Mouse (Mus musculus): ENCODE data around the gene Narfl. TPM values are rescaled to one million over a fixed set of nuclear protein-coding genes. Genes with fewer than 3 reads are reported as not detected.

Narfl gene
- total and polyA plus RNA-seq, 2 experiments: 14.9 to 22.5 TPM

DNA sequence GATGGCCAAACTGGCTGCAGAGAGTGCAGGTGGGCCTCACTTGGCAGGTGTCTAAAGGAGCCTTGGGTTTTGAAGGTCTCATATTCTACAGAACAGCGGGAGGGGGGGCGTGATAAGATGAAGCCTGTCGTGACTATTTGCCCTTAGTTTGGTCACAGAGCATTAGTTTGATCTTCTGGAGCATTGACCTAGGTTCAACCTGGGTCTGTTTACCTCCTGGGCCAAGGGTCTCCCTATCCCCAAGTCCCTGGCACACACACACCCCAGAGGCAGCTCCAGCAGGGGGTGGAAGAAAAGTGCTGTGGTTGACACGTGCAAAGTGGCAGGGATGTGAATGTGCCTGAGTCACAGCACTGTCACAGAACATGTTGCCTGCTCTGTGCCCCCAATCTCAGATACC, 37.3 kb downstream of the Narfl start:
- 49% methylated on average over 4 of the region's 4 CpGs for WGBS

DNA sequence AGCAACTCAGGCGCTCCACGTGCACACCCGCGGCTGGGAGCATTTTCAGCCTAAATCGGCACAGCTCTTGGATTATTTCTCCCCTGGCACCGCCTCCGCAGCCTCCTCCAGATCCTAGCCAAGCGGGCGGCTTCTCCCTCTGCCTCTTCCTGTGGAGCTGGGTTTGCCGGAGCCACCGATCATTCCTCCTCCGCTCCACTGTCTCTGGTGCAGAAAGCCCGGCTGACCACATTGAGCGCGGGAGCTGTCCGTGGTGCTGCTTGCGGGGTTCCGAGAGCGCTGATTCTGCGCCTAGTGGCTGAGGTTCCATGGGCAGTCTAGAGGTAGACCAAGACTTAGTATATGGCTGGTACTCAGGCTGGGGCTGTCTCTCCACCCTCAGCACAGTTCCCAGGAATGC, 39.9 kb downstream of the Narfl start:
- Histone ChIP-seq H3K79me2 (ENCODE audit: control insufficient read depth, insufficient read depth, low read length) (no peaks in the 10 kb centered on the region), H3K4me3 (ENCODE audit: insufficient read depth, low read depth, low read length) (no peak overlapping the region), H3K36me3 (ENCODE audit: control insufficient read depth, insufficient read depth, low read length) (no peaks in the 10 kb centered on the region), H3K9ac (ENCODE audit: low read depth, low read length) (no peak overlapping the region), H3K27ac (replicated peaks; ENCODE audit: insufficient read depth, low read depth, low read length) (no peak overlapping the region), H3K4me1 (ENCODE audit: control insufficient read depth, insufficient read depth, low read length) (peaks cover 3% of the 10 kb centered on the region; the same call in 1 of the 2 replicates), H3K27me3 (ENCODE audit: control insufficient read depth, insufficient read depth, low read length) (peaks cover 14% of the 10 kb centered on the region)
- DNase-seq (ENCODE audit: extremely low read depth, low read depth, low spot score): no peak
- TF ChIP-seq POLR2A (IDR thresholded peaks at IDR 0.05; ENCODE audit: extremely low read depth, insufficient read depth, low read length): no peak
- peak; percentile 77 for TF ChIP-seq CTCF (IDR thresholded peaks at IDR 0.05; ENCODE audit: low read depth, low read length)
- WGBS: 4% methylated on average over 20 of the region's 20 CpGs

More for the DNA sequence above, 37.3 kb downstream of the Narfl start:
- H3K36me3 ChIP-seq (ENCODE audit: control insufficient read depth, insufficient read depth, low read length): no peaks in the 10 kb centered on the region
- DNase-seq (ENCODE audit: extremely low read depth, low read depth, low spot score): no peak
- peaks cover 13% of the 10 kb centered on the region for H3K27me3 ChIP-seq (ENCODE audit: control insufficient read depth, insufficient read depth, low read length)
- H3K4me3 ChIP-seq (ENCODE audit: insufficient read depth, low read depth, low read length): no peak overlapping the region
- peaks cover 3% of the 10 kb centered on the region; the same call in 1 of the 2 replicates for H3K4me1 ChIP-seq (ENCODE audit: control insufficient read depth, insufficient read depth, low read length)
- H3K27ac ChIP-seq (replicated peaks; ENCODE audit: insufficient read depth, low read depth, low read length): no peak overlapping the region
- no peak for TF ChIP-seq POLR2A (IDR thresholded peaks at IDR 0.05; ENCODE audit: extremely low read depth, insufficient read depth, low read length)
- TF ChIP-seq CTCF (IDR thresholded peaks at IDR 0.05; ENCODE audit: low read depth, low read length): no peak
- no peaks in the 10 kb centered on the region for H3K79me2 ChIP-seq (ENCODE audit: control insufficient read depth, insufficient read depth, low read length)
- no peak overlapping the region for H3K9ac ChIP-seq (ENCODE audit: low read depth, low read length)

DNA sequence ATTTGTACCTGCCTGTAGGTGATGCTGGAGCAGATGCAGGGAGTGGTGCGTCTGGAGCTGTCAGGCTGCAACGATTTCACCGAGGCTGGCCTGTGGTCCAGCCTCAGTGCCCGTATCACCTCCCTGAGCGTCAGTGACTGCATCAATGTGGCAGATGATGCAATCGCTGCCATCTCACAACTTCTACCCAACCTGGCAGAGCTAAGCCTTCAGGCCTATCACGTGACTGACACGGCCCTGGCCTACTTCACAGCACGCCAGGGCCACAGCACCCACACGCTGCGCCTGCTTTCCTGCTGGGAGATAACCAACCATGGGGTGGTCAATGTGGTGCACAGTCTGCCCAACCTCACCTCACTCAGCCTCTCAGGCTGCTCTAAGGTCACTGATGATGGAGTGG, 44.1 kb downstream of the Narfl start:
- Histone ChIP-seq H3K36me3 (ENCODE audit: control insufficient read depth, insufficient read depth, low read length) (no peaks in the 10 kb centered on the region), H3K9ac (ENCODE audit: low read depth, low read length) (no peak overlapping the region), H3K4me3 (ENCODE audit: insufficient read depth, low read depth, low read length) (no peak overlapping the region), H3K27ac (replicated peaks; ENCODE audit: insufficient read depth, low read depth, low read length) (no peak overlapping the region), H3K4me1 (ENCODE audit: control insufficient read depth, insufficient read depth, low read length) (no peaks in the 10 kb centered on the region), H3K79me2 (ENCODE audit: control insufficient read depth, insufficient read depth, low read length) (no peaks in the 10 kb centered on the region), H3K27me3 (ENCODE audit: control insufficient read depth, insufficient read depth, low read length) (peaks cover 12% of the 10 kb centered on the region)
- no peak for TF ChIP-seq POLR2A (IDR thresholded peaks at IDR 0.05; ENCODE audit: extremely low read depth, insufficient read depth, low read length)
- no peak for TF ChIP-seq CTCF (IDR thresholded peaks at IDR 0.05; ENCODE audit: low read depth, low read length)
- 77% methylated on average over 11 of the region's 11 CpGs for WGBS
- DNase-seq (ENCODE audit: extremely low read depth, low read depth, low spot score): no peak

DNA sequence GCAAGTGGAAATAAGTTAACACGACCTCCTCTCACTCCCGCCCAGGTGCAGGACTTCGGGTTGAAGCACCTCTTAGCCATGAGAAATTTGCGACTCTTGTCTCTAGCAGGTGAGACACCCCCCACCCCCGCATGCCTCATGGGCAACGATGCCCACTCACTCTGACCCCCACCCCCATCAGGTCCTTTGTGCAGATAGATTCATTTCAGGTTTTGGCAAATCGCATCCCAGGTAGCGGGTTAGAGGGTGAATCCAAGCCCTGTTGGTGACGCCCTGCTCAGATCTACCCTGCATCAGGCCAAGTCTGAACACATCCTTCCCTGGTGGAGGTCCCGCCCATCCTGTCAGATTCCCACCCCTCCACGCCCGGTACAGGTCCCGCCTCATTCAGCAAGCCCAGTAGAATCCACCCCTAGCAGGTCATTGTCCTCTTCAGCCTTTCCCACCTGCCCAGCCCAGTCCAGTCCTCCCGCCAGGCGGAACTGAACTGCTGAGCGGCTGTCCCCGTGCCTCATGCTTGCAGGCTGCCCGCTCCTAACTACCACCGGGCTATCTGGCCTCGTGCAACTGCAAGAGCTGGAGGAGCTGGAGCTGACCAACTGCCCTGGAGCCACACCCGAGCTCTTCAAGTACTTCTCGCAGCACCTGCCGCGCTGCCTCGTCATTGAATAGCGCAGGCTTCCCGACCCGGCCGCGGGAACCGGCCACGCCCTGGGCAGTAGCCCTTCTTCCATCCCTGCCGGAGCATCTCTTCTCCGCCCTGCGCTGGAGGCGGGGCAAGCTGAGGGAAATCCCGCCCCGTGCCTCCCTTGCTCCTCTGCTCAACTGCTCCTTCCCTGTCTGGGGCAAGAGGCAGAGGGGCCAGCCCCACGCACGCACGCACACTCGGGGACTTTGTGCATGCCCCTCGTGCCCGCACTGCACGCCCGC, 45.5 kb downstream of the Narfl start:
- no peaks in the 10 kb centered on the region for H3K36me3 ChIP-seq (ENCODE audit: control insufficient read depth, insufficient read depth, low read length)
- 8% methylated on average over 46 of the region's 46 CpGs for WGBS
- no peak overlapping the region for H3K4me3 ChIP-seq (ENCODE audit: insufficient read depth, low read depth, low read length)
- H3K4me1 ChIP-seq (ENCODE audit: control insufficient read depth, insufficient read depth, low read length): peaks cover 2% of the 10 kb centered on the region
- peaks cover 12% of the 10 kb centered on the region for H3K27me3 ChIP-seq (ENCODE audit: control insufficient read depth, insufficient read depth, low read length)
- no peak overlapping the region for H3K27ac ChIP-seq (replicated peaks; ENCODE audit: insufficient read depth, low read depth, low read length)
- no peak overlapping the region for H3K9ac ChIP-seq (ENCODE audit: low read depth, low read length)
- peak; percentile 38 for DNase-seq (ENCODE audit: extremely low read depth, low read depth, low spot score)
- no peak for TF ChIP-seq CTCF (IDR thresholded peaks at IDR 0.05; ENCODE audit: low read depth, low read length)
- TF ChIP-seq POLR2A (IDR thresholded peaks at IDR 0.05; ENCODE audit: extremely low read depth, insufficient read depth, low read length): no peak
- peaks cover 5% of the 10 kb centered on the region for H3K79me2 ChIP-seq (ENCODE audit: control insufficient read depth, insufficient read depth, low read length)

DNA sequence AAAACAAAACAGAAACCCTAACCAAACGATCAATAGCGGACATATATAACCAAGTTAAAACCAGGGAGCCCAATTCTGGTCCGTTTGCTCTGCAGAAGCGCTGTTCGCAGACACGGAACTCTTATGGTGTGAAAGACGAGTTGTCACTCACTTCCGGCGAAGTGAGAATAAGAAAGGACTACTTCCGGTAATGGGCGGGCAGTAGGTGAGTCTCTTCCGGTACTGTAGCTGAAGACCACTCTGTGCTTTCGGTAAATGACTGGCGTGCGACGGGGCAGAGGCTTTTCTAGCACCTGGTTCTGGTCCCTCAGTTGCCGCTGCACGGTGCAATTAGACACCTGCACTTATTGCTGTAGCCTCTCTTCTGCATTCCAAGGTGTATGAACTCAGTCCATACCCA, 49.9 kb downstream of the Narfl start, which contains the start of gene Wdr24:
Gene Wdr24, plus strand, starts transcription at position 176 of the 400 bp plus-strand sequence.
- H3K27ac ChIP-seq (replicated peaks; ENCODE audit: insufficient read depth, low read depth, low read length): no peak within 1 kb of the TSS
- H3K4me3 ChIP-seq (ENCODE audit: insufficient read depth, low read depth, low read length): peak within 1 kb of the TSS; percentile 58
- no peak for TF ChIP-seq POLR2A (IDR thresholded peaks at IDR 0.05; ENCODE audit: extremely low read depth, insufficient read depth, low read length)
- no peak for TF ChIP-seq CTCF (IDR thresholded peaks at IDR 0.05; ENCODE audit: low read depth, low read length)
- peaks cover 9% of the 10 kb centered on the region for H3K27me3 ChIP-seq (ENCODE audit: control insufficient read depth, insufficient read depth, low read length)
- peak within 1 kb of the TSS; percentile 64 for H3K9ac ChIP-seq (ENCODE audit: low read depth, low read length)
- H3K4me1 ChIP-seq (ENCODE audit: control insufficient read depth, insufficient read depth, low read length): peaks cover 10% of the 10 kb centered on the region
- H3K79me2 ChIP-seq (ENCODE audit: control insufficient read depth, insufficient read depth, low read length): peaks cover 11% of the 10 kb centered on the region
- H3K36me3 ChIP-seq (ENCODE audit: control insufficient read depth, insufficient read depth, low read length): no peaks in the 10 kb centered on the region
- DNase-seq (ENCODE audit: extremely low read depth, low read depth, low spot score): peak; percentile 82
- WGBS: under 1% methylated on average over 18 of the region's 18 CpGs

Measured in liver, adult 2 months (tissue).